Mouse (Mus musculus) retina, postnatal 7 days (tissue): ENCODE measurements at regions not wholly inside any gene's neighbourhood (a gene's known extent, or its start where the extent isn't known, plus 50 kb on each side); places are given as distances from the start of the nearest gene placed in this dataset.
"Not testable (repeated sequence)": the region's sequence is repeated elsewhere in the genome, so short reads cannot be mapped to it uniquely, and the experiment has no call there.

Experiments
- DNase-seq: peaks from one replicate; pipeline ENCODE4 v3.0.0-alpha.2; 2012; ENCODE audit warnings: low read depth, low spot score

DNA sequence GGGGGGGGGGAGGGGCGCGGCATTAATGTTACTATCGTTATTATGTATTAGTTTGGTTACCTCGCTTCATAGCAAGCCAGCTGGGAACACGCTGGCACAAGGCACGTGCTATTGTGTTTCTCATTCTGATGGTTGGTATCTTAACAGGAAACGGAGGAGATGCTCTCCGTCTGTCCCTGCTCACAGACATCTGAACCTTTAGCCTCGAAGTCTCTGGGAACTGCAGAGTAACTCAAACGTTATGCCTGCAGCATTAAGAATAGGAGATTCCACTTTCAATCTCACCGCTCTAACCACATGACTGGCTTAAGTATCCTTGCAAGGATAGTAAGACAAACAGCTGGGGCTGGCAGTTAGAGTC is 80.0 kb downstream of the Nfkbiz start:
- no peak for DNase-seq

GRCm38 (mm10) chr16:55757952-55758706 is 80.6 kb downstream of the Nfkbiz start:
- no peak for DNase-seq

- DNase-seq, result not testable (repeated sequence)
These were observed 81.3 kb downstream of the Nfkbiz start for GRCm38 (mm10) chr16:55757422-55757815.

GRCm38 (mm10) chr16:55756764-55757421 is 81.8 kb downstream of the Nfkbiz start:
- DNase-seq, result no peak

DNA sequence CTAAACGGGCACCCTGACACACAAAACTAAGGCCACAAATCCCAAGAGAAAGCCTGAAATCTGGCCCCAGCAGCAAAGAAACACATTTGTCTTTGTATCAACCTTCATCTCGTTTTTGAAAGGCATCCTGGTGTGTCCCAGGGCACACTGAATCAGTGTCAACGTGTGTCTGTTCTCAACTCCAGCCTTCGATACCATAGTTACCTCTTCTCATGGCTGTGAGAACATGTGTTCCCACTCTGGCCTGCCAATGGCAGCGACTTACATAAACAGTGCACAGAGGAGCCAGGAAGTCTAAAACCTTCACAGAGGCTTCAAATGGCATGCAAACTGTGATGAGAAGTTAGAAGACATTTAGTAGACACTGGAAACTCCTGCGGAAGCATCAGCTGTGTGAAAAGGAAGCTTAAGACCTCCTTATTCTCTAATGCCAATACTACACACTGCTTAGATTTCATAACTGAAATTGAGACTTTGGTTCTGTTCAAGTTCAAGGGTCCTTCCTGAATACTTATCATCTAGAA is 83.3 kb downstream of the Nfkbiz start:
- no peak for DNase-seq

DNA sequence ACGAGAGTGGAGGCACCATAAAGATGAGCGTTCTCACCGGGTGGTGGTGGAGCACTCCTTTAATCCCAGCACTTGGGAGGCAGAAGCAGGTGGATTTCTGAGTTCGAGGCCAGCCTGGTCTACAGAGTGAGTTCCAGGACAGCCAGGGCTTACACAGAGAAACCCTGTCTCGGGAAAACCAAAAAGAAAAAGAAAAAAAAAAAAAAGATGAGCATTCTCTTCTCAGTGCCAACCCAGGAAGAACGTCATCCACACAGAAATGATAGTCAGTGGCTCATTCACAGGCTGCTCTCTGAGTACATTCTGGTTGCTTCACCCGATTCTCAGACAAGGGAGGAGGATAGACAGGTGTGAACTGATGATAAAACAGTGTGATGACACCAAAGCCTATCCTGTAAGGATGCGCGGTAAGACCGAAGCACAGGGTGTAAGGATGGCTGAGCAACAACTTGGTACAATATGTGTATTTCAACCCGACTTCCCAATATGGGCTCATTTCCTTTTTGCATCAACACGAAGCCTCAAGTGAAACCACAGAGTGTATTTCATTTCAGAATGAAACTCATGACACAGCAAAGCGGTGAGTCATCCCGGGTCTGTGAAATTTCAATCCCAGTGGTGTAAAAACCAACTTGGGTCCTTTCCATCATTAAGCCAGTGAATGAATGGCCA is 84.5 kb downstream of the Nfkbiz start:
- DNase-seq, result no peak

GRCm38 (mm10) chr16:55753380-55753779 is 85.3 kb downstream of the Nfkbiz start:
- DNase-seq, result no peak

DNA sequence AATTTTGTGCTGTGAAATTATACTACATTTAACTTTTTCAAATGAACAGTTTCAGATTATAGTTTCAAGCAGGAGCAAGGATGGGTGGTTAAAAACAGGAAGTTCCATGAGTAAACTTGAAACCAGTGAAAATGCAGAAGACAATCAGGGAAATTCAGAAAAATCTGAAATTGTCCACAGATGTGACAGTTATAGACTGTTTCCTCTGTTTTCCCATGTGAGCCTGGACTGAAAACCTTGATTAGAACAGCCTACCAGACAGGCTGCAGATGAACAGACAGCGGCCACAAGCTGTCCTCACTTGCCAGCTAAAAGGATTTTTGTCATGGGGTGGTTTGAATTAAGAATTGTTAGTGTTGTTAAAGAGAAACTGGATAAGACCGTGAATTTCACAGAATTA is 91.4 kb downstream of the Nfkbiz start:
- DNase-seq, result no peak

- DNase-seq, result no peak
These were observed 92.5 kb downstream of the Nfkbiz start for GRCm38 (mm10) chr16:55746159-55746558.

DNA sequence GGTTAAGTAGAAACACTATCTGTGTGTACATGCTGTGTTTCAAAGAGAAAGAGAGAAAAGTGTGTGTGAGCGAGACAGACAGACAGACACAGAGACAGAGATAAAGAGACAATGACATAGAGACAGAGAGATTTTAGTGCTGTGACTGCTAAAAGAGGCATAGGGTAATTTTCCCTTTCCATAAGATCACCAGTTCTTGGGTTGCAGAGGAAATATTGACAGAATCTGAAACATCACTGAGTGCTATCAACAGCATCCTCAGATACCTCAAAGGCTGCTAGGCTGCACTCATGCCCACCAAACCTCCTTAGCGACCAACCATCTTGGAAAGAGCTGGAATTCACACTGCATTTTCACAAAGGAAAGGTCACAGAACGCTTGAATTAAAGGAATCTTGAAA is 93.6 kb downstream of the Nfkbiz start:
- DNase-seq, result no peak

GRCm38 (mm10) chr16:55741099-55741863 is 97.4 kb downstream of the Nfkbiz start:
- DNase-seq, result no peak

GRCm38 (mm10) chr16:55738741-55739140 is 100.0 kb downstream of the Nfkbiz start:
- no peak for DNase-seq

DNA sequence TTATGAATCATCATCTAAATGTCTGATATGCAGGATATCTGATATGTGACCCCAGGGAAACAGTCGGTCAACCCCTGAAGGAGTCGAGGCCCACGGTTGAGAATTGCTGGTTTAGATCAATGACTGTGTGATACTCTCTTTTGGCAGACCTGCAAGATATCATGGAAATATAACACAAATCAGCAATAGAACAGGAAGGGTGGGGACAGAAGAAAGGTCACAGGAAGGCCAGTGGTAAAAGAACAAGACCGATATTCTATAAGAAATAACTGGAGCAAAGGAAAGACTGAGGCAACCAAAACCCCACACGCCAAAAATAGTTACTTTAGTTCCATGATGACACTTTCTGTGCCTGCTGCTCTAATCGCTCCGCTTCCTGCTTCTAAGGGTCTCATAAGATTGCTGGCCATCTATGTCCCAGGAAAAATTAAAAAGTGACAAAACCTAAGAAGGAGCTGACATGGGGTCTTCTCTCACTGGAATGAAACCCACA is 103.2 kb downstream of the Nfkbiz start:
- no peak for DNase-seq

- no peak for DNase-seq
These were observed 104.4 kb downstream of the Nfkbiz start for GRCm38 (mm10) chr16:55734301-55734700.

GRCm38 (mm10) chr16:55733751-55734150 is 104.9 kb downstream of the Nfkbiz start:
- DNase-seq, result no peak

DNA sequence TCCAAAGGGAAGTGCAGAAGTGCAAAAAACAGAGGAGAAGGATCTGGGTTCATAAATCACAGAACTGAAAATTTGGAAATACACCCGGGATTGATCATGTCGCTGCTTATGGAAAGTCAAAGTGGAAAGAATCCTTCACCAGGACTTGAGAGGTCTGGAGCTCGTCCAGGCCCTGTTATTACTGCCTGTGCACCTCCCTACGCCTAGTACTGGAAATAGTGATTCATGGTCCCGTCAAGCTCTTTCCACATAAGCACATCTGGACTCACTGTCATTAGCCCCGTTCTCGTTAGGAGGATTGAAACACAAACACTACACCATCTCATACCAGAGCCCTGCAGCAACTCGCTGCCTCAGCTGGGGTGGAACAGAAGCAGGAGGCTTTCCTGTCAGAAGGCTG is 107.7 kb downstream of the Nfkbiz start:
- no peak for DNase-seq

DNA sequence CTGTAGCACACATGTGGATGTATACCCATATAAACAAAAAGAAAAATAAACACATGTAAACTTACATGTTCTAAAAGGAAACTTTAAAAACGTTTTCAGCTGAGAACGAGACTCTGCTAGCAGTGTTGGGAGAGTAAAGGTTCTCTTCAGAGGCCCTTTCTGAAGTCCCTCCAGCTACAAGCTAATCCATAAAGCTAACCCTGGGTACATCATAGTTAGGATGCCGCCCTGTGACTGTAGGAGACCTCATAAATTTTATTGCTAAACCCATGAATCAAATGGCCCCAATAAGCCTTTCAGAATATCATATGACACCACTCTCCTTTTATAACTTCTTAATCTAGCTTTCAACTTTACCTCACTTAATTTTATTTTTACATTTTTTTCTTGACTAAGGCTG is 112.2 kb downstream of the Nfkbiz start:
- no peak for DNase-seq

GRCm38 (mm10) chr16:55720430-55720829 is 118.3 kb downstream of the Nfkbiz start:
- no peak for DNase-seq

GRCm38 (mm10) chr16:55710017-55710416 is 128.7 kb downstream of the Nfkbiz start:
- no peak for DNase-seq

DNA sequence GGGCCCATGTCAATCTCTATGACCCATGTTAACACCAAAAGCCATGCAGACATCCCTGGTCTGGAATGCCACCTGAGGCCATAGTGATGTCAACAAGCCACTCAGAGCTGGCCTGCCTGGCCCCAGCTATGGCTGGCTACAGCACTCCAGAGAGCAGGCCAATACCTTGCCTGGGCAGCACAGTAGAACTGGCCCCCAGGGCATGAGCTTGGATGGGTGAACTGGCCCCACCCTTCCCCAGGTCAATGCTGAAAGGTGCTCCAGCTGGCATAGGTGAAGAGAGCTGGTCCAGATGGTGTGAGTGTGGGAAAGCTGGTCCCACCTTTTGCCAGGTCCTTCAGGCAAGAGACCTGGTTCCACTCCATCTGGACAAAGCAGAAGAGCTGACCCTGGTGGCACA is 132.2 kb downstream of the Nfkbiz start:
- DNase-seq, result no peak

DNA sequence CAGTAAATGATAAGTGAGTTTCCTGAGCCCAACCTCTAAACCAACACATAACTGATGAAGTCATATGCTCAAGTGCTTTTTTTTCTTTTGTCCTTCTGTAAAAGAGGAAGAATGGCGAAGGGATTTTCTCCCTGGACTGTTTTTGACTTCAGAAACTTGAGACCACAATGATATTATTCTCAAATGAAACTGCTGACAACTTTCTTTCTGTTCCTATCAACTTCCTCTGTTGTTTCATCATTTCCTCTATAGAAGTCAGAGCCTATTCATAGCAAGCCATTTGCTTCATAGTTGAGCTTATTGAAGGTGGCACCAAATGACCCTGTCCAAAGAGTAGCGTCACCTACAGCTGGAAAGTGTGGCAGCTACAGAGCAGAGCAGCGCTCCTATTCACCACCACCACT is 140.2 kb downstream of the Nfkbiz start:
- DNase-seq, result no peak

DNA sequence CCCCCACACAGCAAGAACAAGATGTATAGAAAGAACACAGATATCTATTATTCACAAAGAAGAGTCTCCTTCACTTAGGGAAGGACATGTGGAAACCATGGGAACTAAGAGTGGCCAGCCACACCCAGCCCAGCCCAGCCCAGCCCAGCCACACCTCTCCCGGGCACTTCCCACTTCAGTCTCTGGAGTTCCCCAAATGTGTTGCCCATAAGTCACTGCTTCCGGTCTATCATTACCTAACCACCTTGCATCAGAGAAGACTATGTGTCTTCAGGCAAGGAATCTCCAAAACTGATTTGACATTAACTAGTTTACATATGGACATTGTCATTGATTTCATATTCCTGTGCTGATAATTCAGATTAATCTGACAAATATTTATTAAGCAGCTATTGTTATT is 147.6 kb downstream of the Nfkbiz start:
- DNase-seq, result no peak
